In the genomic region with DNA sequence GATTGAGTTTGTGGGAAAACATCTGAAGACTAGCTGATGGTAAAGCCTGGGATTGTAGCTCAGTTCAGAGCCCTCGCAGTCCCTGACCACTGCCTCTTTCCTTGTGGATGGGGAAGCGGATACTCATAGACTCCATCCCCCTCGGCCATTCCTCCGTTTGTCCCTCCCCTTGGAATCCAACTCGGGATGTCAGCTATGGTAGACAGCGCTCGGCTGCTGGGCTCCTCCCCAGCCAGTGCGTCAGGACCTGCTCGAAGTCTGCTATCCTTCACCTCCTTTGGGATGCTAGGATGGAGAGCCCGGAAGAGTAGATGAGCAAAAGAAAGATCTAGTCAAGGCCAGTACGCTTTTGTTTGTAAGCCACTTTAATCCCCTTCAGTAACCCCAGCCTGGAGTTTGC, we compare ENCODE assay signal across 11 mouse cellular contexts. TPM values are rescaled to one million over a fixed set of nuclear protein-coding genes. Genes with fewer than 3 reads are reported as not detected.
DNase-seq lines count a peak whose midpoint lies in the region; ATAC-seq lines count a peak whose summit lies in the region.
"Had no signal": no experiment of that assay in that cellular context is flagged by ENCODE, and none has a peak within 500 bp of the region (broad histone marks: within the 10 kb centered on the region; RNA-seq: fewer than 3 reads in every experiment).

No protein-coding gene starts in this region.

- peak overlapping the region; percentile 13; the same call in 1 of the 2 replicates for H3K9ac ChIP-seq in limb, embryonic 13.5 days
- no peak overlapping the region for H3K9ac ChIP-seq in embryonic facial prominence, embryonic 15.5 days
- no peak overlapping the region for H3K9ac ChIP-seq in liver, embryonic 12.5 days

- H3K4me1 ChIP-seq in limb, embryonic 13.5 days = peaks cover 51% of the 10 kb centered on the region
- peaks cover 32% of the 10 kb centered on the region for H3K4me1 ChIP-seq in limb, embryonic 10.5 days
- H3K4me1 ChIP-seq in embryonic facial prominence, embryonic 10.5 days = peaks cover 28% of the 10 kb centered on the region
- peaks cover 21% of the 10 kb centered on the region for H3K4me1 ChIP-seq in embryonic facial prominence, embryonic 15.5 days
- H3K4me1 ChIP-seq in liver, embryonic 12.5 days = peaks cover 74% of the 10 kb centered on the region

- no peak overlapping the region for H3K27ac ChIP-seq in limb, embryonic 13.5 days
- H3K27ac ChIP-seq in limb, embryonic 10.5 days = no peak overlapping the region
- H3K27ac ChIP-seq in embryonic facial prominence, embryonic 10.5 days (replicated peaks) = no peak overlapping the region
- H3K27ac ChIP-seq in embryonic facial prominence, embryonic 15.5 days (replicated peaks) = 0 out of 2 replicates have a peak overlapping the region, but pooled peaks have one; percentile 22
- 0 out of 2 replicates have a peak overlapping the region, but pooled peaks have one; percentile 24 for H3K27ac ChIP-seq in liver, embryonic 12.5 days

- H3K36me3 ChIP-seq in limb, embryonic 13.5 days = no peaks in the 10 kb centered on the region
- no peaks in the 10 kb centered on the region for H3K36me3 ChIP-seq in limb, embryonic 10.5 days
- H3K36me3 ChIP-seq in embryonic facial prominence, embryonic 10.5 days (replicated peaks) = no peaks in the 10 kb centered on the region; the same call in 1 of the 2 replicates
- no peaks in the 10 kb centered on the region for H3K36me3 ChIP-seq in embryonic facial prominence, embryonic 15.5 days
- no peaks in the 10 kb centered on the region for H3K36me3 ChIP-seq in liver, embryonic 12.5 days

- no peak for DNase-seq in limb, embryonic 10.5 days (ENCODE audit: low spot score)
- peak; percentile 15 for DNase-seq in embryonic facial prominence, embryonic 10.5 days (ENCODE audit: low spot score)
- no peak for DNase-seq in frontal cortex, postnatal 14 days (ENCODE audit: low spot score in 2 of 2)
- no peak for DNase-seq in gastrocnemius, adult 8-10 months (ENCODE audit: low spot score in 2 of 2)
- DNase-seq: cerebellum, postnatal 14 days; gastrocnemius, postnatal 14 days; kidney, adult 9 months had no signal

- ATAC-seq in limb, embryonic 13.5 days (ENCODE audit: low FRiP score, low read depth) = no peak
- ATAC-seq in embryonic facial prominence, embryonic 15.5 days (ENCODE audit: insufficient number of reproducible peaks, low FRiP score, low TSS enrichment, low read depth) = 0 out of 2 replicates have a peak, but pooled peaks have one; percentile 30
- no peak for ATAC-seq in liver, embryonic 12.5 days
- ATAC-seq: Patski had no signal

- 36% methylated on average over 11 of the region's 11 CpGs for WGBS in limb, embryonic 13.5 days
- 35% methylated on average over 11 of the region's 11 CpGs for WGBS in limb, embryonic 10.5 days
- WGBS in embryonic facial prominence, embryonic 10.5 days = 16% methylated on average over 11 of the region's 11 CpGs
- 14% methylated on average over 11 of the region's 11 CpGs for WGBS in embryonic facial prominence, embryonic 15.5 days
- WGBS in liver, embryonic 12.5 days (ENCODE audit: insufficient replicate concordance) = 59% methylated on average over 11 of the region's 11 CpGs

- peak overlapping the region; percentile 23; the same call in 1 of the 2 replicates for H3K4me2 ChIP-seq in limb, embryonic 13.5 days (replicated peaks)
- H3K4me2 ChIP-seq in embryonic facial prominence, embryonic 15.5 days (replicated peaks) = peak overlapping the region; percentile 32
- H3K4me2 ChIP-seq in liver, embryonic 12.5 days = no peak overlapping the region

- H3K4me3 ChIP-seq in limb, embryonic 13.5 days = no peak overlapping the region
- no peak overlapping the region for H3K4me3 ChIP-seq in limb, embryonic 10.5 days
- 0 out of 2 replicates have a peak overlapping the region, but pooled peaks have one; percentile 8 for H3K4me3 ChIP-seq in embryonic facial prominence, embryonic 10.5 days
- no peak overlapping the region for H3K4me3 ChIP-seq in embryonic facial prominence, embryonic 15.5 days (replicated peaks)
- no peak overlapping the region for H3K4me3 ChIP-seq in liver, embryonic 12.5 days

- no peaks in the 10 kb centered on the region for H3K27me3 ChIP-seq in limb, embryonic 13.5 days
- H3K27me3 ChIP-seq in limb, embryonic 10.5 days (ENCODE audit: low read depth, poor library complexity, severe bottlenecking) = no peaks in the 10 kb centered on the region
- no peaks in the 10 kb centered on the region for H3K27me3 ChIP-seq in embryonic facial prominence, embryonic 10.5 days (replicated peaks; ENCODE audit: low read depth, poor library complexity, severe bottlenecking)
- no peaks in the 10 kb centered on the region for H3K27me3 ChIP-seq in embryonic facial prominence, embryonic 15.5 days
- H3K27me3 ChIP-seq in liver, embryonic 12.5 days (replicated peaks) = no peaks in the 10 kb centered on the region
- H3K27me3 ChIP-seq: Patski had no signal

- no peaks in the 10 kb centered on the region for H3K9me3 ChIP-seq in limb, embryonic 13.5 days
- H3K9me3 ChIP-seq in limb, embryonic 10.5 days (replicated peaks) = no peaks in the 10 kb centered on the region
- no peaks in the 10 kb centered on the region for H3K9me3 ChIP-seq in embryonic facial prominence, embryonic 10.5 days
- no peaks in the 10 kb centered on the region for H3K9me3 ChIP-seq in embryonic facial prominence, embryonic 15.5 days (replicated peaks)
- no peaks in the 10 kb centered on the region for H3K9me3 ChIP-seq in liver, embryonic 12.5 days (replicated peaks)

RNA-seq across cellular contexts. Expression of a gene that starts 5.2 kb away (rescaled TPM):
- polyA plus RNA-seq in limb, embryonic 13.5 days (2015; fragmentation: Nextera tagmentation; extraction: Ambion mirVana) = 74.3 and 77.3 TPM in 2 replicates
- polyA plus RNA-seq in limb, embryonic 10.5 days (2016; fragmentation: Nextera tagmentation; extraction: Ambion mirVana) = 159 and 177 TPM in 2 replicates
- polyA plus RNA-seq in embryonic facial prominence, embryonic 10.5 days (2016; fragmentation: Nextera tagmentation; extraction: Ambion mirVana) = 162 and 178 TPM in 2 replicates
- polyA plus RNA-seq in embryonic facial prominence, embryonic 15.5 days (2015; fragmentation: Nextera tagmentation; extraction: Ambion mirVana) = 54.3 and 58.9 TPM in 2 replicates
- polyA plus RNA-seq in liver, embryonic 12.5 days (2016; fragmentation: Nextera tagmentation; extraction: Ambion mirVana) = 131 and 137 TPM in 2 replicates
- total RNA-seq in gastrocnemius, adult 8-10 months (2022) = 1 to 10 TPM; 6.5 to 7.4 (median 7.0) TPM

Comparison
In these comparisons a context has a peak if more than half of its experiments do, and no peak if none do; other contexts are left out.
1. H3K27ac ChIP-seq: peak in embryonic facial prominence, embryonic 15.5 days (single experiment) and liver, embryonic 12.5 days (single experiment); none in limb, embryonic 13.5 days (single experiment), limb, embryonic 10.5 days (single experiment) and embryonic facial prominence, embryonic 10.5 days (single experiment).